Mouse (Mus musculus) megakaryocyte progenitor cell, adult 5-6 weeks (primary cell): ENCODE data around the gene Sval3. TPM values are rescaled to one million over a fixed set of nuclear protein-coding genes. Genes with fewer than 3 reads are reported as not detected.

Source experiments
- ATAC-seq: replicated peaks from 2 replicates; pipeline ENCODE4 v1.8.0; 2016; ENCODE audit warnings: mild to moderate bottlenecking, moderate TSS enrichment, inconsistent platforms; ENCODE audit not compliant: poor library complexity
- total RNA-seq, 2 experiments: library from RNA; stranded (forward) in 1 of 2; stranded (reverse) in 1 of 2; fragments of 157-497, 149-512 nt in 1 of 2; fragments of 200-1000 nt in 1 of 2; gene quantifications; 2 replicates each; pipeline versions ENCODE4 v1.2.3 to v1.2.4; 2015 to 2017

The Sval3 gene
- not detected in 2 replicates for total RNA-seq (2015)
- not detected in 2 replicates for total RNA-seq (2017)

- ATAC-seq, result no peak
Observed at GRCm38 (mm10) chr6:41967840-41968239, at the start of gene Sval3. TSS of gene Sval3 (plus strand) at chr6:41968140.

- ATAC-seq, result no peak
Observed at GRCm38 (mm10) chr6:41951330-41951729, 16.6 kb upstream of the Sval3 start, which contains the start of gene Sval1. TSS of gene Sval1 (plus strand) at chr6:41951630.

Other genes with a start within 250 kb of the Sval3 start
- gene Olfr459, start 193.0 kb upstream of the Sval3 start, total RNA-seq (2015), result not detected in 2 replicates
- not detected in 2 replicates for gene Olfr459, start 193.0 kb upstream of the Sval3 start, total RNA-seq (2017)
- gene Pip, start 120.6 kb upstream of the Sval3 start, total RNA-seq (2015), result not detected in 2 replicates
- gene Pip, start 120.6 kb upstream of the Sval3 start, total RNA-seq (2017), result not detected in 2 replicates
- gene Sval2, start 115.2 kb upstream of the Sval3 start, total RNA-seq (2015), result not detected in 2 replicates
- gene Sval2, start 115.2 kb upstream of the Sval3 start, total RNA-seq (2017), result not detected in 2 replicates
- gene Sval1, start 16.5 kb upstream of the Sval3 start, total RNA-seq (2015), result not detected in 2 replicates
- not detected in 2 replicates for gene Sval1, start 16.5 kb upstream of the Sval3 start, total RNA-seq (2017)
- not detected in 2 replicates for gene Sva, start 70.3 kb downstream of the Sval3 start, total RNA-seq (2015)
- gene Sva, start 70.3 kb downstream of the Sval3 start, total RNA-seq (2017), result not detected in 2 replicates
- gene Tas2r139, start 172.8 kb downstream of the Sval3 start, total RNA-seq (2015), result not detected in 2 replicates
- not detected in 2 replicates for gene Tas2r139, start 172.8 kb downstream of the Sval3 start, total RNA-seq (2017)
- gene Tas2r144, start 247.2 kb downstream of the Sval3 start, total RNA-seq (2015), result not detected in 2 replicates
- gene Tas2r144, start 247.2 kb downstream of the Sval3 start, total RNA-seq (2017), result not detected in 2 replicates